Mouse (Mus musculus) liver, embryonic 12.5 days (tissue): ENCODE data around the gene Pate4. TPM values are rescaled to one million over a fixed set of nuclear protein-coding genes. Genes with fewer than 3 reads are reported as not detected.
"Not testable (repeated sequence)": the region's sequence is repeated elsewhere in the genome, so short reads cannot be mapped to it uniquely, and the experiment has no call there.

Experiments
- ATAC-seq: fragments of 200-750 bp; cut with Nextera tagmentation; 2 replicates; pipeline ENCODE4 v1.8.0; 2017; ENCODE audit warnings: moderate number of reproducible peaks, mild to moderate bottlenecking, moderate library complexity
- H3K27ac ChIP-seq: fragments of 300-500 bp; sonication (generic); 2 replicates; pipeline ENCODE4 v1.5.1; 2016; ENCODE audit warnings: mild to moderate bottlenecking
- H3K27me3 ChIP-seq: fragments of 300-500 bp; sonication (generic); replicated peaks from 2 replicates; pipeline ENCODE4 v1.6.1; 2016; ENCODE audit warnings: mild to moderate bottlenecking, moderate library complexity
- H3K36me3 ChIP-seq: fragments of 300-500 bp; sonication (generic); 2 replicates; pipeline ENCODE4 v1.6.1; 2016; ENCODE audit warnings: mild to moderate bottlenecking, moderate library complexity
- H3K4me1 ChIP-seq: fragments of 300-500 bp; sonication (generic); 2 replicates; pipeline ENCODE4 v1.6.1; 2016
- H3K4me2 ChIP-seq: fragments of 300-500 bp; sonication (generic); 2 replicates; pipeline ENCODE4 v1.6.1; 2016; ENCODE audit warnings: mild to moderate bottlenecking, moderate library complexity
- H3K4me3 ChIP-seq: fragments of 300-500 bp; sonication (generic); 2 replicates; pipeline ENCODE4 v1.5.1; 2016; ENCODE audit warnings: mild to moderate bottlenecking, moderate library complexity
- H3K9ac ChIP-seq: fragments of 300-500 bp; sonication (generic); 2 replicates; pipeline ENCODE4 v1.6.1; 2016; ENCODE audit warnings: mild to moderate bottlenecking, moderate library complexity
- H3K9me3 ChIP-seq: fragments of 300-500 bp; sonication (generic); replicated peaks from 2 replicates; pipeline ENCODE4 v1.6.1; 2016; ENCODE audit warnings: mild to moderate bottlenecking, moderate library complexity
- WGBS: fragments of 180-500 bp; shearing (Covaris S2); methylation state at CpG from one replicate; pipeline ENCODE4 v1.1.7; 2016; ENCODE audit not compliant: insufficient replicate concordance; 5-methylcytosine and 5-hydroxymethylcytosine counted together
- polyA plus RNA-seq: library from polyadenylated mRNA; unstranded; fragments of >200 nt; fragmentation: Nextera tagmentation; extraction: Ambion mirVana; gene quantifications from 2 replicates; pipeline ENCODE4 v1.2.1, GENCODE M21; 2016

The Pate4 gene
- polyA plus RNA-seq = not detected in 2 replicates

GRCm38 (mm10) chr9:35611841-35612240, at the start of gene Pate4:
Gene Pate4 (minus strand): TSS chr9:35611941.
- WGBS = 48% methylated on average over 1 of the region's 1 CpGs

GRCm38 (mm10) chr9:35648102-35648501, 36.4 kb upstream of the Pate4 start, which contains the start of gene Pate3:
Gene Pate3 (minus strand): TSS chr9:35648202.
- no peak within 1 kb of the TSS for H3K4me3 ChIP-seq
- no peaks in the 10 kb centered on the region for H3K4me1 ChIP-seq
- no peak within 1 kb of the TSS for H3K27ac ChIP-seq
- no peaks in the 10 kb centered on the region for H3K36me3 ChIP-seq
- H3K9ac ChIP-seq = no peak within 1 kb of the TSS
- no peak within 1 kb of the TSS for H3K4me2 ChIP-seq
- ATAC-seq = no peak
- H3K9me3 ChIP-seq = 0 out of 2 replicates have a peak, but pooled peaks cover 4% of the 10 kb centered on the region
- H3K27me3 ChIP-seq = no peaks in the 10 kb centered on the region
- 55% methylated on average over 1 of the region's 1 CpGs for WGBS

More at GRCm38 (mm10) chr9:35611841-35612240, at the start of gene Pate4:
- H3K36me3 ChIP-seq = no peaks in the 10 kb centered on the region
- H3K4me1 ChIP-seq = no peaks in the 10 kb centered on the region
- H3K27ac ChIP-seq = no peak within 1 kb of the TSS
- no peak for ATAC-seq
- no peaks in the 10 kb centered on the region for H3K27me3 ChIP-seq
- H3K9me3 ChIP-seq = no peaks in the 10 kb centered on the region
- H3K9ac ChIP-seq = no peak within 1 kb of the TSS
- H3K4me2 ChIP-seq = no peak within 1 kb of the TSS
- no peak within 1 kb of the TSS for H3K4me3 ChIP-seq

- Histone ChIP-seq H3K9ac (no peak overlapping the region), H3K27ac (no peak overlapping the region), H3K36me3 (no peaks in the 10 kb centered on the region), H3K27me3 (no peaks in the 10 kb centered on the region), H3K4me2 (no peak overlapping the region), H3K4me1 (no peaks in the 10 kb centered on the region), H3K4me3 (no peak overlapping the region), H3K9me3 (no peaks in the 10 kb centered on the region)
- ATAC-seq = no peak
- 55% methylated on average over 1 of the region's 1 CpGs for WGBS
Measured at GRCm38 (mm10) chr9:35632981-35633380, 21.2 kb upstream of the Pate4 start.

GRCm38 (mm10) chr9:35616784-35617183, 5.0 kb upstream of the Pate4 start:
- not testable (repeated sequence) for ATAC-seq, H3K4me2 ChIP-seq, H3K27me3 ChIP-seq, H3K4me1 ChIP-seq, H3K36me3 ChIP-seq, H3K9ac ChIP-seq, H3K4me3 ChIP-seq, H3K27ac ChIP-seq, H3K9me3 ChIP-seq
- WGBS = 46% methylated on average over 2 of the region's 2 CpGs

- H3K9me3 ChIP-seq = no peaks in the 10 kb centered on the region
- no peak overlapping the region for H3K9ac ChIP-seq
- no peak overlapping the region for H3K27ac ChIP-seq
- H3K36me3 ChIP-seq = no peaks in the 10 kb centered on the region
- no peaks in the 10 kb centered on the region for H3K27me3 ChIP-seq
- H3K4me2 ChIP-seq = no peak overlapping the region
- no peak overlapping the region for H3K4me3 ChIP-seq
- no peaks in the 10 kb centered on the region for H3K4me1 ChIP-seq
- ATAC-seq = no peak
- WGBS = 17% methylated on average over 2 of the region's 2 CpGs
Measured at GRCm38 (mm10) chr9:35614005-35614404, 2.3 kb upstream of the Pate4 start.

- Histone ChIP-seq H3K27ac (no peak overlapping the region), H3K4me1 (no peaks in the 10 kb centered on the region), H3K4me3 (no peak overlapping the region), H3K27me3 (no peaks in the 10 kb centered on the region), H3K4me2 (no peak overlapping the region), H3K9me3 (no peaks in the 10 kb centered on the region), H3K9ac (no peak overlapping the region), H3K36me3 (no peaks in the 10 kb centered on the region)
- 52% methylated on average over 8 of the region's 8 CpGs for WGBS
- ATAC-seq = no peak
Measured at GRCm38 (mm10) chr9:35607647-35608405, 3.9 kb downstream of the Pate4 start.

- Histone ChIP-seq H3K4me2 (no peak overlapping the region), H3K9me3 (no peaks in the 10 kb centered on the region), H3K36me3 (no peaks in the 10 kb centered on the region), H3K27ac (no peak overlapping the region), H3K27me3 (no peaks in the 10 kb centered on the region), H3K4me3 (no peak overlapping the region), H3K9ac (no peak overlapping the region), H3K4me1 (no peaks in the 10 kb centered on the region)
- ATAC-seq = no peak
- 16% methylated on average over 2 of the region's 2 CpGs for WGBS
Measured at GRCm38 (mm10) chr9:35592903-35593302, 18.8 kb downstream of the Pate4 start.

- Histone ChIP-seq H3K4me2 (no peak overlapping the region), H3K27me3 (no peaks in the 10 kb centered on the region), H3K4me3 (no peak overlapping the region), H3K36me3 (no peaks in the 10 kb centered on the region), H3K9ac (no peak overlapping the region), H3K4me1 (no peaks in the 10 kb centered on the region), H3K27ac (no peak overlapping the region), H3K9me3 (no peaks in the 10 kb centered on the region)
- WGBS = 10% methylated on average over 1 of the region's 1 CpGs
- no peak for ATAC-seq
Measured at GRCm38 (mm10) chr9:35587674-35588073, 24.1 kb downstream of the Pate4 start.

- Histone ChIP-seq H3K27me3 (peaks cover 42% of the 10 kb centered on the region), H3K36me3 (no peaks in the 10 kb centered on the region), H3K4me3 (peak overlapping the region; percentile 11; the same call in 1 of the 2 replicates), H3K4me1 (peaks cover 13% of the 10 kb centered on the region), H3K4me2 (peak overlapping the region; percentile 46), H3K27ac (no peak overlapping the region), H3K9ac (no peak overlapping the region), H3K9me3 (no peaks in the 10 kb centered on the region)
- 10% methylated on average over 32 of the region's 32 CpGs for WGBS
- no peak for ATAC-seq
Measured at GRCm38 (mm10) chr9:35574416-35574815, 37.3 kb downstream of the Pate4 start.

- Histone ChIP-seq H3K27me3 (peaks cover 30% of the 10 kb centered on the region), H3K9ac (peak overlapping the region; percentile 82), H3K4me2 (peak overlapping the region; percentile 68), H3K27ac (peak overlapping the region; percentile 97; the same call in 1 of the 2 replicates), H3K4me1 (peaks cover 25% of the 10 kb centered on the region), H3K36me3 (peaks cover 27% of the 10 kb centered on the region), H3K4me3 (peak overlapping the region; percentile 80), H3K9me3 (no peaks in the 10 kb centered on the region)
- 0 out of 2 replicates have a peak, but pooled peaks have one; percentile 0 for ATAC-seq
- WGBS = 4% methylated on average over 5 of the region's 5 CpGs
Measured at GRCm38 (mm10) chr9:35570663-35571062, 41.1 kb downstream of the Pate4 start.

GRCm38 (mm10) chr9:35569571-35570534, 41.9 kb downstream of the Pate4 start, which contains the start of the genes Pate2 and Hyls1:
Gene Pate2 (plus strand): TSS chr9:35570284.
Gene Hyls1 (minus strand): TSS chr9:35570398.
- Histone ChIP-seq H3K27me3 (peaks cover 27% of the 10 kb centered on the region), H3K4me3 (peak within 1 kb of the TSS; percentile 80), H3K27ac (peak within 1 kb of the TSS; percentile 97), H3K9me3 (no peaks in the 10 kb centered on the region), H3K4me1 (peaks cover 26% of the 10 kb centered on the region), H3K9ac (peak within 1 kb of the TSS; percentile 82), H3K36me3 (peaks cover 35% of the 10 kb centered on the region), H3K4me2 (peak within 1 kb of the TSS; percentile 68)
- WGBS = under 1% methylated on average over 86 of the region's 86 CpGs
- ATAC-seq = peak; percentile 96
